18 mouse cellular contexts compared by ENCODE assay signal in the genomic region with DNA sequence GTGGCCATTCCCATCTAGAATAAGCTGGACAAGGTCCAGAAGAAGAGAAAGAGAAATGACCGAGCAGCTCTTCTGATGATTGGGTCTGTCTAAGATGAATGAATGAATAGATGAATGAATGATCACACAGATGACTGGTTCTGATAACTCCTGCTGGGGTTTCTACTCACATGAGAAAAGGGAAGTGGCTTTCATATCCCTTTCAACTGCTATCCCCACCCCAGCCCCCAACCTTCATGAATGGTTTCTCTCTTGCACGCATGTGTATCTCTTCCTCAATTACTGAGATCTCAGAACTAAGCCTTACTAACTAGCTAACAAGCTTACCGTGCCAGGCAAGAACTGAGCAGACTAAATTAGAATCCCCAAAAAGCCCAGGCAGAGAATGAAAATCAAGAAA.
DNase-seq lines count a peak whose midpoint lies in the region; ATAC-seq and TF ChIP-seq lines count a peak whose summit lies in the region.
"Had no signal": no experiment of that assay in that cellular context is flagged by ENCODE, and none has a peak within 500 bp of the region (broad histone marks: within the 10 kb centered on the region; RNA-seq: fewer than 3 reads in every experiment).

No protein-coding gene starts in this region.

- 91% methylated on average over 3 of the region's 3 CpGs for WGBS in intestine, postnatal 0 days

- H3K4me1 ChIP-seq in intestine, postnatal 0 days (replicated peaks; ENCODE audit: control insufficient read depth, insufficient read depth, low read length) = no peaks in the 10 kb centered on the region
- H3K4me1 ChIP-seq: forebrain, embryonic 15.5 days; limb, embryonic 12.5 days; midbrain, embryonic 12.5 days had no signal

- no peak for TF ChIP-seq CTCF in intestine, postnatal 0 days (IDR thresholded peaks at IDR 0.05; ENCODE audit: low read depth)

- no peak overlapping the region for H3K4me2 ChIP-seq in intestine, postnatal 0 days (replicated peaks; ENCODE audit: low read depth)
- H3K4me2 ChIP-seq: forebrain, embryonic 15.5 days; heart, embryonic 11.5 days; limb, embryonic 12.5 days; lung, embryonic 14.5 days; midbrain, embryonic 12.5 days had no signal

- no peaks in the 10 kb centered on the region for H3K27me3 ChIP-seq in intestine, postnatal 0 days (replicated peaks; ENCODE audit: control insufficient read depth, insufficient read depth, low read length)
- H3K27me3 ChIP-seq: forebrain, embryonic 15.5 days; limb, embryonic 12.5 days; midbrain, embryonic 12.5 days had no signal

- no peaks in the 10 kb centered on the region for H3K9me3 ChIP-seq in intestine, postnatal 0 days (ENCODE audit: control insufficient read depth)
- H3K9me3 ChIP-seq: forebrain, embryonic 15.5 days; limb, embryonic 12.5 days; midbrain, embryonic 12.5 days had no signal

- no peak overlapping the region for H3K4me3 ChIP-seq in intestine, postnatal 0 days (ENCODE audit: low read depth, low read length)
- H3K4me3 ChIP-seq: forebrain, embryonic 15.5 days; limb, embryonic 12.5 days; midbrain, embryonic 12.5 days had no signal

- H3K9ac ChIP-seq in intestine, postnatal 0 days (ENCODE audit: low read depth, low read length) = no peak overlapping the region
- H3K9ac ChIP-seq: forebrain, embryonic 15.5 days; limb, embryonic 12.5 days; lung, embryonic 14.5 days; midbrain, embryonic 12.5 days had no signal

- ATAC-seq in common myeloid progenitor, adult 5-6 weeks (replicated peaks; ENCODE audit: low read depth, poor library complexity, severe bottlenecking) = peak; percentile 94
- ATAC-seq in intestine, postnatal 0 days = no peak
- ATAC-seq: activated CD4-positive, CD25-positive, alpha-beta regulatory T cell, adult 4 months; forebrain, embryonic 15.5 days; inflammation-experienced regulatory T-cells, adult 6 months had no signal

- DNase-seq in spleen, adult 18-20 months = peak; percentile 6 to 30
- DNase-seq in spleen, adult 12 weeks (ENCODE audit: low spot score) = no peak
- DNase-seq in spleen, postnatal 36 days (ENCODE audit: low spot score in 2 of 2) = peak; percentile 60 to 72
- no peak for DNase-seq in frontal cortex, adult 2 months (ENCODE audit: extremely low spot score in 1 of 2, low spot score in 1 of 2)
- no peak for DNase-seq in left cerebral cortex, postnatal 4 days
- DNase-seq: adrenal gland, postnatal 36 days; gastrocnemius, postnatal 14 days; heart, postnatal 36 days; lung, embryonic 14.5 days had no signal

- intact Hi-C loops in left cerebral cortex, postnatal 4 days (cut with DNase I) = no loop called here

- no peaks in the 10 kb centered on the region for H3K36me3 ChIP-seq in intestine, postnatal 0 days (ENCODE audit: control insufficient read depth, insufficient read depth)
- H3K36me3 ChIP-seq: forebrain, embryonic 15.5 days; limb, embryonic 12.5 days; midbrain, embryonic 12.5 days had no signal

- no peak overlapping the region for H3K27ac ChIP-seq in intestine, postnatal 0 days (ENCODE audit: low read depth, low read length)
- H3K27ac ChIP-seq: forebrain, embryonic 15.5 days; kidney, postnatal 0 days; limb, embryonic 12.5 days; midbrain, embryonic 12.5 days had no signal

Comparison
In these comparisons a context has a peak if more than half of its experiments do, and no peak if none do; other contexts are left out.
1. DNase-seq: peak in spleen, adult 18-20 months (2 of 2) and spleen, postnatal 36 days (2 of 2); none in spleen, adult 12 weeks (single experiment), frontal cortex, adult 2 months (0 of 2) and left cerebral cortex, postnatal 4 days (single experiment).